Mouse (Mus musculus) forebrain, embryonic 14.5 days (tissue): ENCODE results near the gene Rpl41. TPM values are rescaled to one million over a fixed set of nuclear protein-coding genes. Genes with fewer than 3 reads are reported as not detected.
"Not testable (repeated sequence)": the region's sequence is repeated elsewhere in the genome, so short reads cannot be mapped to it uniquely, and the experiment has no call there.

Source experiments
- ATAC-seq: fragments of 200-750 bp; cut with Nextera tagmentation; 2 replicates; pipeline ENCODE4 v1.8.0; 2017; ENCODE audit warnings: mild to moderate bottlenecking, moderate library complexity
- DNase-seq: peaks from one replicate; pipeline ENCODE4 v3.0.0-alpha.2; 2015; ENCODE audit warnings: low spot score
- H3K27ac ChIP-seq: fragments of 300-500 bp; sonication (generic); 2 replicates; pipeline ENCODE4 v1.5.1; 2014; ENCODE audit warnings: low read depth, mild to moderate bottlenecking, control low read depth, low read length, moderate library complexity
- H3K27me3 ChIP-seq: fragments of 300-500 bp; sonication (generic); replicated peaks from 2 replicates; pipeline ENCODE4 v1.6.1; 2014; ENCODE audit warnings: low read length, control low read depth, mixed read lengths; ENCODE audit not compliant: control insufficient read depth, insufficient read depth
- H3K36me3 ChIP-seq: fragments of 300-500 bp; sonication (generic); 2 replicates; pipeline ENCODE4 v1.6.1; 2014; ENCODE audit warnings: low read length, control low read depth; ENCODE audit not compliant: control insufficient read depth, insufficient read depth
- H3K4me1 ChIP-seq: fragments of 300-500 bp; sonication (generic); 2 replicates; pipeline ENCODE4 v1.6.1; 2014; ENCODE audit warnings: antibody characterized with exemption, low read length, control low read depth; ENCODE audit not compliant: control insufficient read depth, insufficient read depth
- H3K4me2 ChIP-seq: fragments of 300-500 bp; sonication (generic); 2 replicates; pipeline ENCODE4 v1.6.1; 2014; ENCODE audit warnings: mild to moderate bottlenecking, control low read depth, low read length
- H3K4me3 ChIP-seq: fragments of 300-500 bp; sonication (generic); 2 replicates; pipeline ENCODE4 v1.5.1; 2014; ENCODE audit warnings: low read depth, low read length, control low read depth
- H3K9ac ChIP-seq: fragments of 300-500 bp; sonication (generic); 2 replicates; pipeline ENCODE4 v1.6.1; 2014; ENCODE audit warnings: mild to moderate bottlenecking, low read length, control low read depth, moderate library complexity
- H3K9me3 ChIP-seq: fragments of 300-500 bp; sonication (generic); replicated peaks from 2 replicates; pipeline ENCODE4 v1.6.1; 2016; ENCODE audit warnings: low read length, control low read depth, mixed read lengths; ENCODE audit not compliant: control insufficient read depth
- WGBS: fragments of 180-500 bp; shearing (Covaris S2); extraction: QIAGEN DNeasy Blood & Tissue Kit; methylation state at CpG from one replicate; pipeline ENCODE4 v1.1.7; 2014; 5-methylcytosine and 5-hydroxymethylcytosine counted together
- polyA plus RNA-seq: library from polyadenylated mRNA; unstranded; fragments of >200 nt; fragmentation: Nextera tagmentation; extraction: Ambion mirVana; gene quantifications from 2 replicates; pipeline ENCODE4 v1.2.1, GENCODE M21; 2014

The Rpl41 gene
- polyA plus RNA-seq, 1 experiment from 2014 or later: 3,259 TPM

DNA sequence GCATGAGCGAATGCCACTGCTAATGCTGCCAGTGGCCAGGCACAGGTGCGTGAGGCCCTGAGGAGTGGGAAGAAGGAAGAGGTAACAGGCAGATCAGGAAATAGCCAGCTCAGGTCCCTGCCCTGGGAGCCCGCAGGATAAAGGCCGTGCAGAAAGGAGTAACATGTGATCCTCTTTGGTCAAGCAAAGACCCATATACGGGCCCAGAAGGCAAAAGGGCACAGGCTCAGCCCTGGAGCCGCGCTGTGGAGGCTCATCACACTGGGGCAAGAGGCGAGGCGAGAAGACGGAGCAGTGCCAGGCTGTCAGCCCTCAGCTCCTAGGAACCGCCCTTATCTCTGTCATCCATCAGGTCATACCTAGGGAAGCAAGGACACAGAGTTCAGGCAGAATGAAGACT lies 38.8 kb downstream of the Rpl41 start:
- Histone ChIP-seq H3K27ac (no peak overlapping the region), H3K27me3 (no peaks in the 10 kb centered on the region), H3K4me2 (no peak overlapping the region), H3K9ac (no peak overlapping the region), H3K4me1 (no peaks in the 10 kb centered on the region), H3K36me3 (peaks cover 4% of the 10 kb centered on the region; the same call in 1 of the 2 replicates), H3K9me3 (no peaks in the 10 kb centered on the region), H3K4me3 (no peak overlapping the region)
- no peak for ATAC-seq
- DNase-seq: no peak
- WGBS: 90% methylated on average over 11 of the region's 11 CpGs

DNA sequence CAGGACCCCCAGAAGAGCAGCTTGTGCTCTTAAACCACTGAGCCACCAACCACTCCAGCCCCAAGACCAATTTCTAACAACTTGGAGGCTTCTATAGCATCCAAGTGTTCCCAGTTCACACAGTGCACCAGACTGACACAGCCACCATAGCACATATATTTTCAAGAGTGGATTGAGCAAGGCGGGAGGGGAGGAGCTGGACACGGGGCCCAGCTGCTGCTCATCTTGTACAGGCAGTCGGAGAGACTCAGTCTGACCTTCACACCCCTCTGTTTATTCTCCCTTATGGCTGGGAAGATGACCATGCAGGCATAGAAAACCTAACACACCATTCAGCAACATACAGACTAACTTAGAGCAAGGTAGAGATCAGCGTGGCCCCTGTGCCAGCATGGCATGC lies 39.3 kb downstream of the Rpl41 start:
- no peaks in the 10 kb centered on the region for H3K4me1 ChIP-seq
- peaks cover 4% of the 10 kb centered on the region; the same call in 1 of the 2 replicates for H3K36me3 ChIP-seq
- no peak overlapping the region for H3K4me2 ChIP-seq
- no peaks in the 10 kb centered on the region for H3K9me3 ChIP-seq
- no peak overlapping the region for H3K9ac ChIP-seq
- no peak overlapping the region for H3K27ac ChIP-seq
- H3K27me3 ChIP-seq: no peaks in the 10 kb centered on the region
- no peak overlapping the region for H3K4me3 ChIP-seq
- no peak for ATAC-seq
- DNase-seq: no peak
- 87% methylated on average over 4 of the region's 4 CpGs for WGBS

DNA sequence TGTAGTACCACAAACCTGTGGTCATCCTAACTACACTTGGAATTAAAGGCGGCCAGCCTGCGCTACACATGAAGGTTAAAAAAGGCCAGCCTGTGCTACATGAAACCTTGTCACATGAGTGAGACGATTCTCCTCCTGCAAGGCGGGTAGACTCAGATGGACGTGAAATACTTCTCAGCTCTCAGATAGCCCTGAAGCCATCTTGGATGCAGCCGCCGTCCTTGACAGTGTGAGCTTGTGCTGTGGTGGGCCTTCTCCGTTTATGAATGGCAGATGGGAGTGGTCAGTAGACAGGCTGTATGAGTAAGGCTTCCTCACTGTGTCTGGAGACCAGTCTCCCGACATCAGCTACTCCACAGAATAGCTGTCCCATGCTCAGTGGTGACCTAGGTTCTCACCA lies 39.9 kb downstream of the Rpl41 start:
- ATAC-seq (no peak), DNase-seq (no peak)
- no peaks in the 10 kb centered on the region for H3K9me3 ChIP-seq
- no peaks in the 10 kb centered on the region for H3K4me1 ChIP-seq
- no peak overlapping the region for H3K4me3 ChIP-seq
- no peaks in the 10 kb centered on the region for H3K27me3 ChIP-seq
- 93% methylated on average over 9 of the region's 9 CpGs for WGBS
- H3K27ac ChIP-seq: no peak overlapping the region
- no peak overlapping the region for H3K4me2 ChIP-seq
- no peak overlapping the region for H3K9ac ChIP-seq
- H3K36me3 ChIP-seq: peaks cover 4% of the 10 kb centered on the region; the same call in 1 of the 2 replicates

DNA sequence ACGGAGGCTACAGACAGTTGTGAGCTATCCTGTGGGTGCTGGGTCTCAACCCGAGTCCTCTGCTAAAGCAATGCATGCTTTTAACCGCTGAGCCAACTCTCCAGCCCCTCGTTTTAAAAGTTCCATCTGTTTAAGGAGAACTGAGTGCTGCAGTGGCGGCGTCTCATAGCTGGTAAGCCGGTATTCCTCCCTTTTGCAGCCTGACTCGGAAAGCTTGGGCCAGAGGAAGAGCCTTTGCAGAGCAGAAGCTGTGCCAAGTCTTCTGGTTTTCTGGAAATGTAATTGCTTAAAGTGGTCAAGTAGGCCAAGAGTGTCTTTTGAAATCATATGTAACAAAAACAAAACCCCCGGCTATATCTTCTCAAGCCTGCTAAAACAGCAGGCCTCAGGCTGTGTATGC lies 40.8 kb downstream of the Rpl41 start:
- Histone ChIP-seq H3K27ac (no peak overlapping the region), H3K27me3 (no peaks in the 10 kb centered on the region), H3K4me1 (no peaks in the 10 kb centered on the region), H3K9me3 (no peaks in the 10 kb centered on the region), H3K9ac (no peak overlapping the region), H3K4me2 (no peak overlapping the region), H3K4me3 (no peak overlapping the region), H3K36me3 (no peaks in the 10 kb centered on the region)
- ATAC-seq: no peak
- DNase-seq: no peak
- 83% methylated on average over 9 of the region's 9 CpGs for WGBS

DNA sequence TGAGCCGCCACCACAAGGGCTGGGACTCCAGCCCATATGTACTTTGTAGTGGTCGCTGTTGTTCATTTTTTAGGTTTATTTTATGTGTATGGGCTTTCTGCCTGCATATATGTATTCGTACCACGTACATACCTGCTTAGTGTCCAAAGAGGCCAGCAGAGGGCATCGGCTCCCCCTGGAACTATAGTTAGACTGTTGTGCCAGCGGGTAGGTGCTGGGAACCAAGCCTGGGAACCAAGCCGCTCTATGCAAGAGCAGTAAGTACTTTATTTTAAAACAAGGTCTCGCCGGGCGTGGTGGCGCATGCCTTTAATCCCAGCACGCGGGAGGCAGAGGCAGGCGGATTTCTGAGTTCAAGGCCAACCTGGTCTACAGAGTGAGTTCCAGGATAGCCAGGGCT lies 43.1 kb downstream of the Rpl41 start:
- H3K27ac ChIP-seq: no peak overlapping the region
- 0 out of 2 replicates have a peak, but pooled peaks cover 3% of the 10 kb centered on the region for H3K36me3 ChIP-seq
- no peak overlapping the region for H3K4me3 ChIP-seq
- H3K9ac ChIP-seq: no peak overlapping the region
- no peaks in the 10 kb centered on the region for H3K27me3 ChIP-seq
- WGBS: 93% methylated on average over 14 of the region's 14 CpGs
- H3K4me1 ChIP-seq: no peaks in the 10 kb centered on the region
- no peak for ATAC-seq
- no peaks in the 10 kb centered on the region for H3K9me3 ChIP-seq
- DNase-seq: no peak
- no peak overlapping the region for H3K4me2 ChIP-seq

DNA sequence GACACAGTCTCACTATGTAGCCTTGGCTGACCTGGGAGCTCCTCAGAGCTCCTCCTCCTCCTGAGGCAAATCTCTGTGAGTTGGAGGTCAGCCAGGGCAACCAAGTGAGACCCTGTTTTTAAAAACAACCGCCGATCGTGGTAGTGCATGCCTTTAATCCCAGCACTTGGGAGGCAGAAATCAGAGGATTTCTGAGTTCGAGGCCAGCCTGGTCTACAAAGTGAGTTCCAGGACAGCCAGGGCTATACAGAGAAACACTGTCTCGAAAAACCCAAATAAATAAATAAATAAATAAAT lies 43.8 kb downstream of the Rpl41 start:
- not testable (repeated sequence) for DNase-seq, H3K4me1 ChIP-seq, H3K27me3 ChIP-seq, H3K4me2 ChIP-seq, ATAC-seq, H3K9ac ChIP-seq, H3K4me3 ChIP-seq, H3K9me3 ChIP-seq, H3K36me3 ChIP-seq, H3K27ac ChIP-seq
- WGBS: 91% methylated on average over 5 of the region's 5 CpGs

DNA sequence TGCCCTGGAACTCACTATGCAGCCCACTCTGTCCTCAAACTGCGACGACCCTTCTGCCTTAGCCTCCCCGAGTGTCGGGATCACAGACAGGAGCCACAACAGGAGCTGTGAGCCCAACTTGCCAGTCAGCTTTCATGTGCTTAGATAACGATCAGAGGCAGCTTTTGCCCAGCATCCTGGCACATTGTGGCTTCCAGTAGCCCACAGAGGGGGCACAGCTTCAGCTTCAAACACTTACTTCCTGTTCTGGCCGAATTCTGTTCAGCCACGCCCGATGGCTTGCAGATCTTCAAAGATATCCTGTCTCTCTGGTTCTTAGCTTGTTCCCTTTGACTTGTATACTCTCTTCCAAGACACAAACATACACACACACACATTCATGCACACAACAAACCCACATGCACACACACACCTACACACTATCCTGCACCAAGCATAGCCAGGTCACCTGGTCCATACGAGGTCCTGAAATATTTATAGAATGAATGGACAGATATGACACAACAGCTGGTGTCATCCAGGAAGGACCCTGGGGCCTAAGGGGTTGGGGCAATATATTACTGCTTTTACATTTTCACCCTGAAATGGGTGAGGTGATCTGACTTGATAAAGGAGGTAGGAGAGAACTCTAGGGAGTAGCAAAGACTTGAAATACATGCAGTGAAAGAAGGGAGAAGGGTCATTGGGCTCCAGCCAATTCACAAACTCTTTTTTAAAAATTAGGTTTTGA lies 44.3 kb downstream of the Rpl41 start:
- no peaks in the 10 kb centered on the region for H3K4me1 ChIP-seq
- no peak overlapping the region for H3K9ac ChIP-seq
- no peak for DNase-seq
- no peak for ATAC-seq
- no peaks in the 10 kb centered on the region for H3K9me3 ChIP-seq
- 83% methylated on average over 9 of the region's 9 CpGs for WGBS
- no peak overlapping the region for H3K4me3 ChIP-seq
- no peak overlapping the region for H3K27ac ChIP-seq
- H3K36me3 ChIP-seq: 0 out of 2 replicates have a peak, but pooled peaks cover 3% of the 10 kb centered on the region
- H3K27me3 ChIP-seq: no peaks in the 10 kb centered on the region
- no peak overlapping the region for H3K4me2 ChIP-seq

DNA sequence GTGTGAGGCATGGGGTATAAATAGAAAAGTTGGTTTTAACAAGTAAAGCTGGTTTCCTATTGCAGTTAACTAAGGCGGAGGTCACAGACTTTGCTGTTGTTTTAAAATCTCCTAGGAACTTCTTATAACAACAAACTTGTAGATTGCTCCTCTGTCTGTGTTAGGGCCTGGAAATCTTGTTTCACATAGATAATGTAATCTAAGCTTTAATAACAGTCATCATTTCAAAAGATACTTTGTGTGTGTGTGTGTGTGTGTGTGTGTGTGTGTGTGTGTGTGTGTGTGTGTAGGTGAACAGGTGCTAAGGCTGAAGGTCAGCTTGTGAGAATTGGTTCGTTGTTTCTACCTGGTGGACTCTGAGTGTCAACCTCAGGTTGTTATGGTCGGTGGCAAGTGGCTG lies 45.1 kb downstream of the Rpl41 start:
- Histone ChIP-seq H3K9me3 (no peaks in the 10 kb centered on the region), H3K27me3 (no peaks in the 10 kb centered on the region), H3K9ac (no peak overlapping the region), H3K4me2 (no peak overlapping the region), H3K27ac (no peak overlapping the region), H3K4me1 (no peaks in the 10 kb centered on the region; the same call in 1 of the 2 replicates), H3K36me3 (0 out of 2 replicates have a peak, but pooled peaks cover 3% of the 10 kb centered on the region), H3K4me3 (no peak overlapping the region)
- no peak for ATAC-seq
- 89% methylated on average over 3 of the region's 3 CpGs for WGBS
- no peak for DNase-seq

DNA sequence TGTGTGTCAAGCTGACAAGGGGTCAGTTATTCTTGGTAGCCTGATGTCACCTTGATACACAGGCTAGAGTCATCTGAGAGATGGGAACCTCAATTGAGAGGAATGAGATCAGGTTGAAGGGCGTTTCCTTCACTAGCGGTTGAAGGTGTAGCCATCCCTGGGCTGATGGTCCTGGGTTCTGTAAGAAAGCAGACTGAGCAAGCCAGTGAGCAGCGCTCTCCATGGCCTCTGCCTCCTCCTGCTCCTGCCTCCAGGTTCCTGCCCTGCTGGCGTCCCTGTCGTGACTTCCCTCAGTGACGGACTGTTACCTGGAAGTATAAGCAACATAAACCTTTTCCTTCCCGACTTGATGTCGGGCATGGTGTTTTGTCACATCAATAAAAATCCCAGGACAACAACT lies 45.6 kb downstream of the Rpl41 start:
- no peaks in the 10 kb centered on the region; the same call in 1 of the 2 replicates for H3K4me1 ChIP-seq
- WGBS: 73% methylated on average over 8 of the region's 8 CpGs
- H3K36me3 ChIP-seq: 0 out of 2 replicates have a peak, but pooled peaks cover 3% of the 10 kb centered on the region

More for the DNA sequence above, 45.6 kb downstream of the Rpl41 start:
- Histone ChIP-seq H3K27me3 (no peaks in the 10 kb centered on the region), H3K9me3 (no peaks in the 10 kb centered on the region), H3K4me2 (no peak overlapping the region), H3K27ac (no peak overlapping the region), H3K9ac (no peak overlapping the region), H3K4me3 (no peak overlapping the region)
- ATAC-seq (no peak), DNase-seq (no peak)
